Mouse (Mus musculus): ENCODE results near the gene Dhx29. TPM values are rescaled to one million over a fixed set of nuclear protein-coding genes. Genes with fewer than 3 reads are reported as not detected.
A peak's percentile ranks its signal among the peaks of the same experiment; 100 is the strongest.

The Dhx29 gene
- polyA plus RNA-seq, 1 experiment from 2014 or later, result 37.2 TPM

DNA sequence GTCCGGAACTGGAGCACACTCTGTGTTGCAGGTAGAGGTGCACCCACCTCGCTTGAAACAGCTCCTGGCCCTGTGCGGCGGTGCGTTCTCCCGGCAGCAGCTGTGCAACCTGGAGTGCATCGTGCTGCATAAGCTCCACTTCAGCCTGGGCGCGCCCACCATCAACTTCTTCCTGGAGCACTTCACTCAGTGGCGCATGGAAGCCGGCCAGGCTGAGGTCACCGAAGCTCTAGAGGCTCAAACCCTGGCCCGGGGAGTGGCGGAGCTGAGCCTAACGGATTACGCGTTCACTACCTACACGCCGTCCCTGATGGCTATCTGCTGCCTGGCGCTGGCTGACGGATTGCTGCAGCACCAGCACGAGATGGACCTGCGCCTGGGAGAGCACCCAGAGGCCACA, 62.3 kb downstream of the Dhx29 start:
- WGBS, result 1% methylated on average over 23 of the region's 23 CpGs
- no peak overlapping the region for H3K27ac ChIP-seq (ENCODE audit: low read depth, low read length)
- no peaks in the 10 kb centered on the region for H3K9me3 ChIP-seq (ENCODE audit: control insufficient read depth, low read length)
- no peak overlapping the region for H3K4me2 ChIP-seq (ENCODE audit: low read depth, low read length, severe bottlenecking)
- DNase-seq (ENCODE audit: low spot score) (peak; percentile 64), ATAC-seq (replicated peaks; ENCODE audit: low FRiP score) (no peak)
- no peak overlapping the region for H3K9ac ChIP-seq (ENCODE audit: low read length)
- no peaks in the 10 kb centered on the region for H3K36me3 ChIP-seq (ENCODE audit: control insufficient read depth, insufficient read depth, low read length)
- no peak overlapping the region for H3K4me3 ChIP-seq (ENCODE audit: low read depth, low read length)
- H3K4me1 ChIP-seq (replicated peaks; ENCODE audit: control insufficient read depth, insufficient read depth, low read length), result peaks cover 35% of the 10 kb centered on the region
- peaks cover 75% of the 10 kb centered on the region for H3K27me3 ChIP-seq (ENCODE audit: control insufficient read depth, insufficient read depth, low read length)

DNA sequence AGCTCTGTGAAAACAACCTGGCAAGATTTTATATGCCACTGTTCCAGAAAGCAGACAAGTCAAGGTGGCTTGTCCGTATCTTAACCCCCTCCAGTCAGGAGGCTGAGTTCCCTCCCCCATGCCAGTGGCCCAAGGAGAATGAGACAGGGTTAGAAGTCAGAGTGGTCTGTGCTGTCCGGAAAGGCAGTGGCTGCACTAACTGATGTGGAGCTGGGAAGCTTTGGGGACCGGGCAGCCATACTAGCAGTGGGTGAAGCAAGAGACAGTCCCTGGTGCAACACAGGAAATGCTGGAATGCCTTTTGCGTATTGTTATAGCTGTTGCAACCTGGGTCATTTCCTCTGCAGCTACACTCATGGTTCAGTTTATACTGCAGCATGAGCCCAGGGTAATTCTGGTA, 63.1 kb downstream of the Dhx29 start:
- H3K9ac ChIP-seq (ENCODE audit: low read length), result no peak overlapping the region
- DNase-seq (ENCODE audit: low spot score), result no peak
- WGBS, result 18% methylated on average over 4 of the region's 4 CpGs
- no peak for ATAC-seq (replicated peaks; ENCODE audit: low FRiP score)
- no peak overlapping the region for H3K4me2 ChIP-seq (ENCODE audit: low read depth, low read length, severe bottlenecking)
- no peak overlapping the region for H3K27ac ChIP-seq (ENCODE audit: low read depth, low read length)
- peaks cover 82% of the 10 kb centered on the region for H3K27me3 ChIP-seq (ENCODE audit: control insufficient read depth, insufficient read depth, low read length)
- no peak overlapping the region for H3K4me3 ChIP-seq (ENCODE audit: low read depth, low read length)
- H3K36me3 ChIP-seq (ENCODE audit: control insufficient read depth, insufficient read depth, low read length), result no peaks in the 10 kb centered on the region
- peaks cover 35% of the 10 kb centered on the region for H3K4me1 ChIP-seq (replicated peaks; ENCODE audit: control insufficient read depth, insufficient read depth, low read length)
- H3K9me3 ChIP-seq (ENCODE audit: control insufficient read depth, low read length), result no peaks in the 10 kb centered on the region

DNA sequence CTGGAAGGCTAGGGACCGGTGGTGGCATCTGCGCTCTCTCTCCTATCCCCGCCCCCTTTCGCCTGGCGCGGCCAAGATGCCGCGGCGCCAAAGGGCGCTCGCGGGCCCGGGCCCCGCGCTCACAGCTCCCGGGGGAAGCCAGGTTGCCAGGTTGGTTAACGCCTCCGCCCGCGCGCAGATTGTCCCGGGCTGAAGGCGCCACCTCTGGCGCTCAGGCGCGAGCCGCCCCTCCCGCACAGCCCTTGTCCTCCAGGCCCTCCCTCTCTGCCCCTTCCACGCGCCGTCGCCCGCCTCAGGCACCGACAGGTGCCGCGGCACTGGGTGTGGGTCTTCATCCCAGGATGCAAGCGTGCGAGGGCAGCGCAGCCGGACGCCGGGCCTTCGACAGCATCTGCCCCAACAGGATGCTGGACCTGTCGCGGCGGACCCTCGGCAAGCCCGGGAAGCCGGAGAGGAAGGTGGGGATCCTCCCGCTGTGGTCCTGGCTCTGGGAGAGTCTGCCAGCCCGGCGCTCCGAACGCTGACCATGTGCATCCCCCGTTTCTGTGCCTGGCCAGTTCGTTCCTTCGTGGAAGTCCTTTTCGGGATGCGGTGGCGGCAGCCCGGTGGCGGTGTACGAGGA, 66.4 kb downstream of the Dhx29 start, which contains the start of gene Mcidas:
Gene Mcidas, plus strand, starts transcription at position 315 of the 622 bp plus-strand sequence.
- DNase-seq (ENCODE audit: low spot score) (peak; percentile 75), ATAC-seq (replicated peaks; ENCODE audit: low FRiP score) (peak; percentile 60)
- H3K4me2 ChIP-seq (ENCODE audit: low read depth, low read length, severe bottlenecking), result peak within 1 kb of the TSS; percentile 84
- H3K9me3 ChIP-seq (ENCODE audit: control insufficient read depth, low read length), result no peaks in the 10 kb centered on the region
- H3K27me3 ChIP-seq (ENCODE audit: control insufficient read depth, insufficient read depth, low read length), result peaks cover 90% of the 10 kb centered on the region
- no peak within 1 kb of the TSS for H3K27ac ChIP-seq (ENCODE audit: low read depth, low read length)
- peak within 1 kb of the TSS; percentile 36 for H3K4me3 ChIP-seq (ENCODE audit: low read depth, low read length)
- peaks cover 12% of the 10 kb centered on the region for H3K4me1 ChIP-seq (replicated peaks; ENCODE audit: control insufficient read depth, insufficient read depth, low read length)
- H3K36me3 ChIP-seq (ENCODE audit: control insufficient read depth, insufficient read depth, low read length), result no peaks in the 10 kb centered on the region
- H3K9ac ChIP-seq (ENCODE audit: low read length), result 0 out of 2 replicates have a peak within 1 kb of the TSS, but pooled peaks have one; percentile 16
- WGBS, result under 1% methylated on average over 63 of the region's 63 CpGs

DNA sequence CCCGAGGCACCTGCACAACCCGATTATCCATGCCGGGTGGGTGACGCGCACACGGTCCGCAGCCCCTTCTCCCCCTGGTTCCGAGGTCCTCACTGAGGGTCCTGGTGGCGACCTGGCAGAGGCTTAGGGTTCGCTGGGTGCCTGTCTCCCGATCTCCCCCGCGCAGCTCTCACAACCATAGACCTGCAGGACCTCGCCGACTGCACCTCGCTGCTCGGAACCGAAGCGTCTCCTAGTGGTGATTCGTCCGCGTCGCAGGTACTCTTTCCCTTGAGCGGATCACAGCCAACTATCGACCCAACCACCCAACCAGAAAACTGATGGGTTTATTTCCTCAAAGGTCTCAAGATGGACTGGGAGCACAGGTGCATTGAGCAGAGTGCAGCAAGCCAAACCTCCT, 66.9 kb downstream of the Dhx29 start:
- H3K27ac ChIP-seq (ENCODE audit: low read depth, low read length), result no peak overlapping the region
- H3K9me3 ChIP-seq (ENCODE audit: control insufficient read depth, low read length), result no peaks in the 10 kb centered on the region
- H3K27me3 ChIP-seq (ENCODE audit: control insufficient read depth, insufficient read depth, low read length), result peaks cover 90% of the 10 kb centered on the region
- peaks cover 9% of the 10 kb centered on the region for H3K4me1 ChIP-seq (replicated peaks; ENCODE audit: control insufficient read depth, insufficient read depth, low read length)
- 1% methylated on average over 25 of the region's 25 CpGs for WGBS
- H3K4me2 ChIP-seq (ENCODE audit: low read depth, low read length, severe bottlenecking), result peak overlapping the region; percentile 84
- DNase-seq (ENCODE audit: low spot score), result peak; percentile 81
- peak overlapping the region; percentile 36 for H3K4me3 ChIP-seq (ENCODE audit: low read depth, low read length)
- peak; percentile 57 for ATAC-seq (replicated peaks; ENCODE audit: low FRiP score)
- no peak overlapping the region for H3K9ac ChIP-seq (ENCODE audit: low read length)
- no peaks in the 10 kb centered on the region for H3K36me3 ChIP-seq (ENCODE audit: control insufficient read depth, insufficient read depth, low read length)

DNA sequence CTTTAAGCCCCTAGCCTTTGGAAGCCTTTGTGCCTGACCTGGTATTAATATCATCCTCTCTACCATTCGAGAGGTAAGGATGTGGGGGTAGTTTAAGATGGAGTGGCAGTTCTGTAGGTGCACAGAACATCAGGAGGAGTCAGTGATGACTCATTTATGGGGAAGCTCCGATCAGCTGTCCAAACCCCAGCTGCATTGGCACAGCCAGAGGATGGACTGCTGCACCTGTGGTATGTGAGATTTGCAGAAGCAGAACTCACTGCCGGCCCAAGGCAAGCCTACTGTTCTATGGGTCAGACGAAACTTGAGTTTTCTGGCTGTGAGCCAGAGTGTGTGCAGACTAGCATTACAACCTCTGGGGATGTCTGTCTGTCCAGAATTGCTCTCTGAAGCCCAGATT, 69.2 kb downstream of the Dhx29 start:
- no peaks in the 10 kb centered on the region for H3K36me3 ChIP-seq (ENCODE audit: control insufficient read depth, insufficient read depth, low read length)
- peaks cover 82% of the 10 kb centered on the region for H3K27me3 ChIP-seq (ENCODE audit: control insufficient read depth, insufficient read depth, low read length)
- ATAC-seq (replicated peaks; ENCODE audit: low FRiP score), result no peak
- H3K4me2 ChIP-seq (ENCODE audit: low read depth, low read length, severe bottlenecking), result no peak overlapping the region
- H3K4me3 ChIP-seq (ENCODE audit: low read depth, low read length), result no peak overlapping the region
- no peaks in the 10 kb centered on the region for H3K9me3 ChIP-seq (ENCODE audit: control insufficient read depth, low read length)
- no peak overlapping the region for H3K9ac ChIP-seq (ENCODE audit: low read length)
- WGBS, result 56% methylated on average over 4 of the region's 4 CpGs
- no peak for DNase-seq (ENCODE audit: low spot score)
- H3K27ac ChIP-seq (ENCODE audit: low read depth, low read length), result no peak overlapping the region
- peaks cover 9% of the 10 kb centered on the region for H3K4me1 ChIP-seq (replicated peaks; ENCODE audit: control insufficient read depth, insufficient read depth, low read length)

DNA sequence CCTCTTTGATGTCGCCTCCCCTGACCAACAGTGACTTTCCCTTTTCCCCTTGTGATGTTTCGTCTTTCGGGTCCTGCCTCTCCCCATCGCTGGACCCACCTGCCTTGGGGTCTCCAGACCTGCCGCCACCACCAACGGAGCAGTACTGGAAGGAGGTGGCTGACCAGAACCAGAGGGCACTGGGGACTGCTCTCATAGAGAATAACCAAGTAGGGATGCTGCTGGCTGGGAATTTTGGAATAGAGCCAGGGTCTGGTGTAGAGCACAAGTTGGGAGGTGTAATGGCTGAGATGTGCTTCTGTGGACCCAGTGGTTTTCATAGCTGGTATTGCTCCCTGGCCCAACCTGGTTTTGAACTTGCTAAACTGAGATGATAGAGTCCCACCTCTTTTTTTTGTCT, 70.1 kb downstream of the Dhx29 start:
- Histone ChIP-seq H3K4me2 (ENCODE audit: low read depth, low read length, severe bottlenecking) (no peak overlapping the region), H3K4me3 (ENCODE audit: low read depth, low read length) (no peak overlapping the region), H3K27ac (ENCODE audit: low read depth, low read length) (no peak overlapping the region), H3K36me3 (ENCODE audit: control insufficient read depth, insufficient read depth, low read length) (no peaks in the 10 kb centered on the region), H3K9me3 (ENCODE audit: control insufficient read depth, low read length) (no peaks in the 10 kb centered on the region), H3K4me1 (replicated peaks; ENCODE audit: control insufficient read depth, insufficient read depth, low read length) (peaks cover 9% of the 10 kb centered on the region), H3K27me3 (ENCODE audit: control insufficient read depth, insufficient read depth, low read length) (peaks cover 77% of the 10 kb centered on the region), H3K9ac (ENCODE audit: low read length) (no peak overlapping the region)
- DNase-seq (ENCODE audit: low spot score) (no peak), ATAC-seq (replicated peaks; ENCODE audit: low FRiP score) (no peak)
- 61% methylated on average over 6 of the region's 6 CpGs for WGBS

DNA sequence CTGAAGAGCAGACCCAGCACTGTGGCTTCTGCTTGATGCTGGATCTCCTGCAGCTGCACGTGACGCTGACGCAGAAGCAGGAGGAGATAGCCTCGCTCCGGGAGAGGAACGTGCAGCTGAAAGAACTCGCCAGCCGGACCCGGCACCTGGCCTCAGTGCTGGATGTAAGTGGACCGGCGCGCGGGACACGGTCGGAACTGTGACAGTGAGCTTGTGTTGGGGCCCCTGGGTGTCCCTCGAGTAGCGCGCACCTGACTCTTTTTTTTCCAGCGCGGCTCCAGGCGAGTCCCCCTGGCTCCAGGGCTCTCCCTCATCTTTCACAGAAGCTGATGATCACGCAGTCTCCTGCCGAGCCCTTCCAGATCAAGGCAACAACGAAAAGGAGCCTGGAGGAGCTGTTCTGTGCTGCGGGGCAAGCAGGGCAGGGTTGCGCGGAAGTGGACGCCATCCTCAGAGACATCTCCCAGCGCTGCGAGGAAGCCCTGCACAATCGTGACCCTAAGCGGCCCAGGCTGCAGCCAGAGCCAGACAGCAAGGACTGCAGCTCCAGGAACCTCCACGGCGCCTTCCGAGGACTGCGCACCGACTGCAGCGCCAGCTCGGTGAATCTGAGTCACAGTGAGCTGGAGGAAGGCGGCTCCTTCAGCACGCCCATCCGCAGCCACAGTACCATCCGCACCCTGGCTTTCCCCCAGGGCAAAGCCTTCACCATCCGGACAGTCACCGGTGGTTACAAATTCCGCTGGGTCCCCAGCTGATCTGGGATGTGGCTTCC, 71.4 kb downstream of the Dhx29 start:
- Histone ChIP-seq H3K36me3 (ENCODE audit: control insufficient read depth, insufficient read depth, low read length) (no peaks in the 10 kb centered on the region), H3K4me1 (replicated peaks; ENCODE audit: control insufficient read depth, insufficient read depth, low read length) (peaks cover 6% of the 10 kb centered on the region), H3K27me3 (ENCODE audit: control insufficient read depth, insufficient read depth, low read length) (peaks cover 66% of the 10 kb centered on the region), H3K4me3 (ENCODE audit: low read depth, low read length) (peak overlapping the region; percentile 32), H3K9me3 (ENCODE audit: control insufficient read depth, low read length) (no peaks in the 10 kb centered on the region), H3K27ac (ENCODE audit: low read depth, low read length) (no peak overlapping the region), H3K4me2 (ENCODE audit: low read depth, low read length, severe bottlenecking) (peak overlapping the region; percentile 63), H3K9ac (ENCODE audit: low read length) (peak overlapping the region; percentile 42)
- DNase-seq (ENCODE audit: low spot score), result peak; percentile 66
- ATAC-seq (replicated peaks; ENCODE audit: low FRiP score), result peak; percentile 20; the same call in 1 of the 2 replicates
- under 1% methylated on average over 46 of the region's 46 CpGs for WGBS

DNA sequence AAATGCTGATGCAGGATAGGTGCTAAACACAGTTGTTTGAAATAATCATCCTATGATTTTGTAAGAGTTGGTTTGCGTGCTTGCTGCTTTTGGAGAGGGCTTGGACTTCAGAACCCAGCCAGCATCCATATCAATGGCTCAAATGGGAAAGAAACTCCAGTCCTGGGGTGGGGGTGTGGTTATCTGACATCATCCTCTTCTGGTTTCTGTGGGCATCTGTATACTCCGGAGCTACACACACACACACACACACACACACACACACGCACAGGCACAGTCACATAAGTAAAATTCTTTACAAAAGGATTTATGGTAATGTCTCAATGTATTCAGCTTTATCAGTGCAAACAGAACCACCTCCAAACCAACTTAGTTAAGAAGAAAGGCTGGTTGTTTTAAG, 72.8 kb downstream of the Dhx29 start:
- ATAC-seq (replicated peaks; ENCODE audit: low FRiP score) (no peak), DNase-seq (ENCODE audit: low spot score) (no peak)
- H3K27me3 ChIP-seq (ENCODE audit: control insufficient read depth, insufficient read depth, low read length), result peaks cover 51% of the 10 kb centered on the region
- no peaks in the 10 kb centered on the region for H3K36me3 ChIP-seq (ENCODE audit: control insufficient read depth, insufficient read depth, low read length)
- H3K4me2 ChIP-seq (ENCODE audit: low read depth, low read length, severe bottlenecking), result no peak overlapping the region
- no peak overlapping the region for H3K27ac ChIP-seq (ENCODE audit: low read depth, low read length)
- no peak overlapping the region for H3K4me3 ChIP-seq (ENCODE audit: low read depth, low read length)
- WGBS, result 77% methylated on average over 3 of the region's 3 CpGs
- H3K4me1 ChIP-seq (replicated peaks; ENCODE audit: control insufficient read depth, insufficient read depth, low read length), result no peaks in the 10 kb centered on the region
- no peaks in the 10 kb centered on the region for H3K9me3 ChIP-seq (ENCODE audit: control insufficient read depth, low read length)
- H3K9ac ChIP-seq (ENCODE audit: low read length), result no peak overlapping the region
